Mouse (Mus musculus): ENCODE data around the gene Anxa6. TPM values are rescaled to one million over a fixed set of nuclear protein-coding genes. Genes with fewer than 3 reads are reported as not detected.

Gene Anxa6
- total and polyA plus RNA-seq, 3 experiments: 115 to 168 (median 162) TPM

- H3K27ac ChIP-seq (ENCODE audit: insufficient read depth, low read depth): no peak overlapping the region
- H3K4me2 ChIP-seq (ENCODE audit: insufficient read depth, low read depth, poor library complexity, severe bottlenecking): no peak overlapping the region
- no peak overlapping the region for H3K4me3 ChIP-seq (replicated peaks in 1 of 3; ENCODE audit: low read depth in 2 of 3, low read length in 2 of 3, poor library complexity in 1 of 3)
- in situ Hi-C loops (cut with MboI; ENCODE audit: low pct_ligation_motif_present, low pct_unique_long_range_greater_than_20kb, low sequenced_read_pairs) (no loop called here), dilution Hi-C loops (cut with MboI; ENCODE audit: extremely low pct_ligation_motif_present, extremely low pct_unique_long_range_greater_than_20kb, low sequenced_read_pairs) (no loop called here)
- no peaks in the 10 kb centered on the region; the same call in 1 of the 2 replicates for H3K79me2 ChIP-seq (replicated peaks; ENCODE audit: control insufficient read depth, extremely low read depth, insufficient read depth, poor library complexity, severe bottlenecking)
- no peak for TF ChIP-seq MAFK (IDR thresholded peaks at IDR 0.05; ENCODE audit: insufficient replicate concordance, low read length)
- no peak for TF ChIP-seq PAX5 (IDR thresholded peaks at IDR 0.05; ENCODE audit: low read length)
- no peak for TF ChIP-seq CTCF (conservative IDR thresholded peaks at IDR 0.05 in 1 of 2, IDR thresholded peaks at IDR 0.05 in 1 of 2; ENCODE audit: low read depth in 2 of 2, low read length in 2 of 2)
- no peak for TF ChIP-seq SIN3A (IDR thresholded peaks at IDR 0.05; ENCODE audit: low read length)
- no peaks in the 10 kb centered on the region for H3K9me3 ChIP-seq (replicated peaks; ENCODE audit: low read length)
- no peak overlapping the region for H3K9ac ChIP-seq (ENCODE audit: insufficient read depth, low read depth)
- H3K27me3 ChIP-seq (replicated peaks): no peaks in the 10 kb centered on the region
- no peak for DNase-seq (ENCODE audit: extremely low read depth)
- H3K4me1 ChIP-seq (ENCODE audit: control insufficient read depth in 1 of 2, insufficient read depth in 2 of 2): peaks cover 18 to 83% of the 10 kb centered on the region in 2 experiments
- H3K36me3 ChIP-seq (replicated peaks in 1 of 2; ENCODE audit: control insufficient read depth in 1 of 2, insufficient read depth in 1 of 2, low read length in 1 of 2): peaks cover 38 to 88% of the 10 kb centered on the region in 2 experiments
Measured at GRCm38 (mm10) chr11:55017201-55017600, 16.0 kb downstream of the Anxa6 start.

GRCm38 (mm10) chr11:55016758-55017157, 16.5 kb downstream of the Anxa6 start:
- H3K4me1 ChIP-seq (ENCODE audit: control insufficient read depth in 1 of 2, insufficient read depth in 2 of 2): peaks cover 14 to 83% of the 10 kb centered on the region in 2 experiments
- no peak for DNase-seq (ENCODE audit: extremely low read depth)
- no peak overlapping the region for H3K9ac ChIP-seq (ENCODE audit: insufficient read depth, low read depth)
- TF ChIP-seq MXI1 (IDR thresholded peaks at IDR 0.05; ENCODE audit: low read depth, low read length) (no peak), JUN (IDR thresholded peaks at IDR 0.05; ENCODE audit: insufficient read depth, low read depth, low read length) (no peak), ZMIZ1 (IDR thresholded peaks at IDR 0.05; ENCODE audit: low read depth, low read length) (no peak), HCFC1 (IDR thresholded peaks at IDR 0.05; ENCODE audit: low read depth, low read length) (no peak), POLR2AphosphoS2 (IDR thresholded peaks at IDR 0.05; ENCODE audit: low read depth, low read length) (no peak)
- H3K9me3 ChIP-seq (replicated peaks; ENCODE audit: low read length): no peaks in the 10 kb centered on the region
- no peak overlapping the region for H3K27ac ChIP-seq (ENCODE audit: insufficient read depth, low read depth)
- H3K4me3 ChIP-seq (replicated peaks in 1 of 3; ENCODE audit: low read depth in 2 of 3, low read length in 2 of 3, poor library complexity in 1 of 3): no peak overlapping the region
- dilution Hi-C loops (cut with MboI; ENCODE audit: extremely low pct_ligation_motif_present, extremely low pct_unique_long_range_greater_than_20kb, low sequenced_read_pairs): no loop called here
- H3K4me2 ChIP-seq (ENCODE audit: insufficient read depth, low read depth, poor library complexity, severe bottlenecking): no peak overlapping the region
- H3K27me3 ChIP-seq (replicated peaks): no peaks in the 10 kb centered on the region
- in situ Hi-C loops (cut with MboI; ENCODE audit: low pct_ligation_motif_present, low pct_unique_long_range_greater_than_20kb, low sequenced_read_pairs): no loop called here
- H3K36me3 ChIP-seq (replicated peaks in 1 of 2; ENCODE audit: control insufficient read depth in 1 of 2, insufficient read depth in 1 of 2, low read length in 1 of 2): peaks cover 42 to 91% of the 10 kb centered on the region in 2 experiments
- H3K79me2 ChIP-seq (replicated peaks; ENCODE audit: control insufficient read depth, extremely low read depth, insufficient read depth, poor library complexity, severe bottlenecking): no peaks in the 10 kb centered on the region; the same call in 1 of the 2 replicates

GRCm38 (mm10) chr11:55015831-55016241, 17.4 kb downstream of the Anxa6 start:
- H3K9me3 ChIP-seq (replicated peaks; ENCODE audit: low read length): no peaks in the 10 kb centered on the region
- no peak overlapping the region for H3K4me3 ChIP-seq (replicated peaks in 1 of 3; ENCODE audit: low read depth in 2 of 3, low read length in 2 of 3, poor library complexity in 1 of 3)
- dilution Hi-C loops (cut with MboI; ENCODE audit: extremely low pct_ligation_motif_present, extremely low pct_unique_long_range_greater_than_20kb, low sequenced_read_pairs) (no loop called here), in situ Hi-C loops (cut with MboI; ENCODE audit: low pct_ligation_motif_present, low pct_unique_long_range_greater_than_20kb, low sequenced_read_pairs) (no loop called here)
- TF ChIP-seq KAT2A (IDR thresholded peaks at IDR 0.05; ENCODE audit: insufficient replicate concordance, low read length) (no peak), TCF12 (IDR thresholded peaks at IDR 0.05; ENCODE audit: low read depth, low read length) (no peak), MXI1 (IDR thresholded peaks at IDR 0.05; ENCODE audit: low read depth, low read length) (no peak), ZMIZ1 (IDR thresholded peaks at IDR 0.05; ENCODE audit: low read depth, low read length) (no peak), USF2 (conservative IDR thresholded peaks at IDR 0.05; ENCODE audit: low read depth, low read length) (no peak), ETS1 (conservative IDR thresholded peaks at IDR 0.05; ENCODE audit: low read depth, low read length) (no peak), JUND (conservative IDR thresholded peaks at IDR 0.05; ENCODE audit: low read depth, low read length) (no peak), MYC (IDR thresholded peaks at IDR 0.05; ENCODE audit: low read depth, low read length) (no peak)
- no peaks in the 10 kb centered on the region for H3K27me3 ChIP-seq (replicated peaks)
- no peak overlapping the region for H3K4me2 ChIP-seq (ENCODE audit: insufficient read depth, low read depth, poor library complexity, severe bottlenecking)
- H3K27ac ChIP-seq (ENCODE audit: insufficient read depth, low read depth): no peak overlapping the region
- H3K9ac ChIP-seq (ENCODE audit: insufficient read depth, low read depth): no peak overlapping the region
- H3K79me2 ChIP-seq (replicated peaks; ENCODE audit: control insufficient read depth, extremely low read depth, insufficient read depth, poor library complexity, severe bottlenecking): no peaks in the 10 kb centered on the region
- peaks cover 9 to 79% of the 10 kb centered on the region in 2 experiments for H3K4me1 ChIP-seq (ENCODE audit: control insufficient read depth in 1 of 2, insufficient read depth in 2 of 2)
- DNase-seq (ENCODE audit: extremely low read depth): no peak
- peaks cover 51 to 92% of the 10 kb centered on the region in 2 experiments for H3K36me3 ChIP-seq (replicated peaks in 1 of 2; ENCODE audit: control insufficient read depth in 1 of 2, insufficient read depth in 1 of 2, low read length in 1 of 2)

Measured in CH12.LX (cell line).